In the genomic region with DNA sequence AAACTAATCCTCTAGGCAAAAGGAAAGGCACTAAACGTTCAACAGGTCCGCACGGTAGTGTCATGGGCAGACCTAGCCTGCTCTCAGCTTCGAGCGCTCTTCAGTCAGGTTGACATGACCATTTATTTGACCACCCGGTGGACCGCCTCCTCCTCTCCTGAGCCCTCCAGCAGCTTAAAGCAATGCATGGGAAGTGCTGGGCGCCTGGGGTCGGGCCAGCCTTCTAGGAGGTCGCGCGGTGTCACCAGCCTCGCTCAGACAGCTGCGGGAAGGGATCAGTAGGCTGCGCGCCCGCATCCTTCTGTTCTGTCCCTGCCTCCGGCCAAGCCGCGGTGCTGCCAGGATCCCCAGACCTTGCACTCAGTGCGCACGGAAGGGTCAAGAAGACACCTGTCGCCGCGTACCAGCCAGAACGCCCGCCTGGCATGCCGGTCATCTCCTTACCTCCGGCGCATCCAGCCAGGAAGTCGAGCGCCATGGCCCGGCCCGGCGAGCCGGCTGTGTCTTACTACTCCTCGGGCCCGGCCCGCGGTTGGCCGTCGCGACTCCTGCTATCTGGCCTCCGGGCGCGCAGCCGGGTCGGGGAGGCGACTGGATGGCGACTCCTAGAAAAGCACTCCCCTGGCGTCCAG, we compare ENCODE assay signal across 8 mouse cellular contexts. TPM values are rescaled to one million over a fixed set of nuclear protein-coding genes. Genes with fewer than 3 reads are reported as not detected.
DNase-seq lines count a peak whose midpoint lies in the region; ATAC-seq and TF ChIP-seq lines count a peak whose summit lies in the region.

No protein-coding gene starts in this region.

- H3K4me1 ChIP-seq in heart, adult 2 months (ENCODE audit: control insufficient read depth, insufficient read depth, low read length), result peaks cover 11% of the 10 kb centered on the region
- peaks cover 12% of the 10 kb centered on the region; the same call in 1 of the 2 replicates for H3K4me1 ChIP-seq in embryonic fibroblast, embryonic 13.5 days (ENCODE audit: control insufficient read depth, insufficient read depth, low read length)
- H3K4me1 ChIP-seq in limb, embryonic 14.5 days (ENCODE audit: control insufficient read depth, insufficient read depth, low read length), result peaks cover 27% of the 10 kb centered on the region
- H3K4me1 ChIP-seq in stomach, embryonic 15.5 days, result peaks cover 32% of the 10 kb centered on the region

- H3ac ChIP-seq in C2C12 (ENCODE audit: control insufficient read depth, insufficient read length, low read depth), result peak overlapping the region; percentile 90

- peak overlapping the region; percentile 72 for H3K4me3 ChIP-seq in heart, adult 2 months
- H3K4me3 ChIP-seq in C2C12 (ENCODE audit: insufficient read depth, poor library complexity, severe bottlenecking), result peak overlapping the region; percentile 52
- H3K4me3 ChIP-seq in embryonic fibroblast, embryonic 13.5 days (ENCODE audit: insufficient read depth, low read length), result peak overlapping the region; percentile 44
- peak overlapping the region; percentile 71 for H3K4me3 ChIP-seq in limb, embryonic 14.5 days (replicated peaks; ENCODE audit: low read length)
- H3K4me3 ChIP-seq in stomach, embryonic 15.5 days (replicated peaks), result peak overlapping the region; percentile 74

- no peak for DNase-seq in heart, adult 2 months
- no peak for DNase-seq in heart, postnatal 14 days
- DNase-seq in limb, embryonic 14.5 days (ENCODE audit: low spot score), result no peak
- no peak for DNase-seq in cerebellum, adult 11 months
- DNase-seq in kidney, postnatal 36 days, result no peak

- ATAC-seq in limb, embryonic 14.5 days (ENCODE audit: low FRiP score, low read depth), result no peak
- no peak for ATAC-seq in stomach, embryonic 15.5 days (ENCODE audit: insufficient read depth, low FRiP score, low read depth)

- no peaks in the 10 kb centered on the region for H3K9me3 ChIP-seq in limb, embryonic 14.5 days (ENCODE audit: control insufficient read depth, low read length)
- no peaks in the 10 kb centered on the region for H3K9me3 ChIP-seq in stomach, embryonic 15.5 days

- H3K9ac ChIP-seq in heart, adult 2 months (ENCODE audit: low read depth, low read length), result peak overlapping the region; percentile 82
- peak overlapping the region; percentile 91 for H3K9ac ChIP-seq in limb, embryonic 14.5 days (ENCODE audit: low read depth, low read length, severe bottlenecking)
- peak overlapping the region; percentile 74 for H3K9ac ChIP-seq in stomach, embryonic 15.5 days

- H3K79me2 ChIP-seq in heart, adult 2 months (replicated peaks; ENCODE audit: control insufficient read depth, insufficient read depth, low read length), result no peaks in the 10 kb centered on the region; the same call in 1 of the 2 replicates
- H3K79me2 ChIP-seq in C2C12 (ENCODE audit: control insufficient read depth, insufficient read depth), result peaks cover 41% of the 10 kb centered on the region

- no peak; the same call in 1 of the 2 replicates for TF ChIP-seq POLR2A in heart, adult 2 months (IDR thresholded peaks at IDR 0.05; ENCODE audit: insufficient read depth, low read depth, low read length)
- TF ChIP-seq POLR2A in embryonic fibroblast, embryonic 13.5 days (IDR thresholded peaks at IDR 0.05; ENCODE audit: low read depth, low read length), result no peak; the same call in 1 of the 2 replicates
- TF ChIP-seq POLR2A in limb, embryonic 14.5 days (IDR thresholded peaks at IDR 0.05; ENCODE audit: borderline replicate concordance, extremely low read depth, insufficient read depth, insufficient read length), result no peak

- peak overlapping the region; percentile 66 for H3K27ac ChIP-seq in heart, adult 2 months
- H3K27ac ChIP-seq in embryonic fibroblast, embryonic 13.5 days (ENCODE audit: insufficient read depth, low read length), result no peak overlapping the region
- H3K27ac ChIP-seq in limb, embryonic 14.5 days (replicated peaks; ENCODE audit: low read depth, low read length), result 0 out of 2 replicates have a peak overlapping the region, but pooled peaks have one; percentile 3
- H3K27ac ChIP-seq in stomach, embryonic 15.5 days, result no peak overlapping the region

- TF ChIP-seq EP300 in heart, adult 2 months (IDR thresholded peaks at IDR 0.05; ENCODE audit: insufficient read depth, low read depth, low read length), result no peak

- no peaks in the 10 kb centered on the region for H3K27me3 ChIP-seq in heart, adult 2 months (ENCODE audit: control insufficient read depth, insufficient read depth, low read length)
- no peaks in the 10 kb centered on the region for H3K27me3 ChIP-seq in C2C12 (ENCODE audit: control insufficient read depth, insufficient read depth, insufficient read length)
- H3K27me3 ChIP-seq in limb, embryonic 14.5 days (ENCODE audit: control insufficient read depth, insufficient read depth, low read length), result no peaks in the 10 kb centered on the region
- no peaks in the 10 kb centered on the region for H3K27me3 ChIP-seq in stomach, embryonic 15.5 days (replicated peaks)

- H3K4me2 ChIP-seq in limb, embryonic 14.5 days (replicated peaks; ENCODE audit: low read depth, low read length, severe bottlenecking), result peak overlapping the region; percentile 95
- peak overlapping the region; percentile 98 for H3K4me2 ChIP-seq in stomach, embryonic 15.5 days

- intact Hi-C loops in heart, adult 2 months (cut with DNase I), result loop anchor here (2.0 kb wide), 2 partner anchors 25 to 41 kb away; no protein-coding TSS in a partner anchor
- intact Hi-C loops in heart, postnatal 14 days (cut with DNase I), result no loop called here

- WGBS in heart, adult 2 months, result 3% methylated on average over 51 of the region's 51 CpGs
- 2% methylated on average over 49 of the region's 51 CpGs for WGBS in limb, embryonic 14.5 days
- WGBS in stomach, embryonic 15.5 days, result 2% methylated on average over 51 of the region's 51 CpGs

- no peaks in the 10 kb centered on the region for H3K36me3 ChIP-seq in heart, adult 2 months (ENCODE audit: control insufficient read depth, insufficient read depth, low read length)
- no peaks in the 10 kb centered on the region for H3K36me3 ChIP-seq in C2C12 (ENCODE audit: control insufficient read depth, insufficient read depth)
- H3K36me3 ChIP-seq in limb, embryonic 14.5 days (ENCODE audit: control insufficient read depth, insufficient read depth, low read length), result peaks cover 1% of the 10 kb centered on the region; the same call in 1 of the 2 replicates
- no peaks in the 10 kb centered on the region for H3K36me3 ChIP-seq in stomach, embryonic 15.5 days

- peaks cover 18% of the 10 kb centered on the region for H3K79me3 ChIP-seq in C2C12 (ENCODE audit: low read depth)

- TF ChIP-seq CTCF in heart, adult 2 months (IDR thresholded peaks at IDR 0.05), result no peak
- TF ChIP-seq CTCF in C2C12 (IDR thresholded peaks at IDR 0.05; ENCODE audit: control insufficient read depth, insufficient read depth, insufficient read length), result no peak
- no peak for TF ChIP-seq CTCF in embryonic fibroblast, embryonic 13.5 days (IDR thresholded peaks at IDR 0.05; ENCODE audit: borderline replicate concordance, insufficient read depth, low read length)

RNA-seq across cellular contexts. Expression of gene Slc25a29, which starts 0.4 kb away (rescaled TPM):
- 10 to 100 TPM in 1 of 2 experiments, 1 to 10 TPM in 1; 8.0 to 16.8 TPM for total RNA-seq in heart, adult 2 months (2021)
- polyA plus RNA-seq in heart, adult 2 months (2012; rRNA removed), result 14.2 and 17.3 TPM in 2 replicates
- total RNA-seq in heart, postnatal 14 days (2021), result 1 to 10 TPM; 5.7 to 6.0 TPM
- polyA plus RNA-seq in C2C12 (2012; fragmentation: generic; extraction: Trizol), result 5.5 TPM
- polyA plus RNA-seq in embryonic fibroblast, embryonic 13.5 days (2011; ENCODE audit: insufficient read length, low read depth, missing spikeins), result 1.5 and 1.6 TPM in 2 replicates
- polyA plus RNA-seq in limb, embryonic 14.5 days (2012; rRNA removed), result 9.8 and 14.5 TPM in 2 replicates
- 10.9 and 12.6 TPM in 2 replicates for polyA plus RNA-seq in limb, embryonic 14.5 days (2014; fragmentation: Nextera tagmentation; extraction: Ambion mirVana)
- 7.2 and 8.3 TPM in 2 replicates for polyA plus RNA-seq in stomach, embryonic 15.5 days (2015; fragmentation: Nextera tagmentation; extraction: Ambion mirVana)

RNA-seq across cellular contexts. Expression of gene Slc25a47, which starts 0.5 kb away (rescaled TPM):
- total RNA-seq in heart, adult 2 months (2021), result 1 to 10 TPM; 6.5 to 7.1 TPM
- polyA plus RNA-seq in heart, adult 2 months (2012; rRNA removed), result 10.5 and 15.0 TPM in 2 replicates
- 1 to 10 TPM; 5.1 to 7.9 TPM for total RNA-seq in heart, postnatal 14 days (2021)
- polyA plus RNA-seq in C2C12 (2012; fragmentation: generic; extraction: Trizol), result 2.4 TPM
- 6.6 and 8.6 TPM in 2 replicates for polyA plus RNA-seq in embryonic fibroblast, embryonic 13.5 days (2011; ENCODE audit: insufficient read length, low read depth, missing spikeins)
- polyA plus RNA-seq in limb, embryonic 14.5 days (2012; rRNA removed), result 24.2 and 41.5 TPM in 2 replicates
- 13.9 and 19.1 TPM in 2 replicates for polyA plus RNA-seq in limb, embryonic 14.5 days (2014; fragmentation: Nextera tagmentation; extraction: Ambion mirVana)
- 8.9 and 9.8 TPM in 2 replicates for polyA plus RNA-seq in stomach, embryonic 15.5 days (2015; fragmentation: Nextera tagmentation; extraction: Ambion mirVana)

RNA-seq across cellular contexts. Expression of gene Yy1, which starts 42.6 kb away (rescaled TPM):
- 10 to 100 TPM; 34.4 to 38.8 TPM for total RNA-seq in heart, adult 2 months (2021)
- 7.1 and 10.3 TPM in 2 replicates for polyA plus RNA-seq in heart, adult 2 months (2012; rRNA removed)
- 10 to 100 TPM; 39.3 to 41.4 TPM for total RNA-seq in heart, postnatal 14 days (2021)
- polyA plus RNA-seq in C2C12 (2012; fragmentation: generic; extraction: Trizol), result 13.9 TPM
- 71.2 and 73.8 TPM in 2 replicates for polyA plus RNA-seq in embryonic fibroblast, embryonic 13.5 days (2011; ENCODE audit: insufficient read length, low read depth, missing spikeins)
- polyA plus RNA-seq in limb, embryonic 14.5 days (2012; rRNA removed), result 32.2 and 35.4 TPM in 2 replicates
- polyA plus RNA-seq in limb, embryonic 14.5 days (2014; fragmentation: Nextera tagmentation; extraction: Ambion mirVana), result 22.2 and 24.0 TPM in 2 replicates
- 17.0 and 17.9 TPM in 2 replicates for polyA plus RNA-seq in stomach, embryonic 15.5 days (2015; fragmentation: Nextera tagmentation; extraction: Ambion mirVana)

RNA-seq across cellular contexts. Expression of gene Wdr25, which starts 58.1 kb away (rescaled TPM):
- 1 to 10 TPM; 3.5 to 4.9 TPM for total RNA-seq in heart, adult 2 months (2021)
- 9.5 and 14.4 TPM in 2 replicates for polyA plus RNA-seq in heart, adult 2 months (2012; rRNA removed)
- total RNA-seq in heart, postnatal 14 days (2021), result 1 to 10 TPM; 4.7 to 6.5 TPM
- polyA plus RNA-seq in C2C12 (2012; fragmentation: generic; extraction: Trizol), result 9.4 TPM
- polyA plus RNA-seq in embryonic fibroblast, embryonic 13.5 days (2011; ENCODE audit: insufficient read length, low read depth, missing spikeins), result 2.8 and 4.8 TPM in 2 replicates
- 12.7 and 16.9 TPM in 2 replicates for polyA plus RNA-seq in limb, embryonic 14.5 days (2012; rRNA removed)
- polyA plus RNA-seq in limb, embryonic 14.5 days (2014; fragmentation: Nextera tagmentation; extraction: Ambion mirVana), result 3.9 and 4.6 TPM in 2 replicates
- polyA plus RNA-seq in stomach, embryonic 15.5 days (2015; fragmentation: Nextera tagmentation; extraction: Ambion mirVana), result 8.3 and 9.6 TPM in 2 replicates

RNA-seq across cellular contexts. Expression of gene Wars, which starts 58.6 kb away (rescaled TPM):
- 10 to 100 TPM; 29.8 to 42.4 TPM for total RNA-seq in heart, adult 2 months (2021)
- polyA plus RNA-seq in heart, adult 2 months (2012; rRNA removed), result 43.6 and 60.2 TPM in 2 replicates
- total RNA-seq in heart, postnatal 14 days (2021), result 10 to 100 TPM; 32.2 to 36.7 TPM
- 65.8 TPM for polyA plus RNA-seq in C2C12 (2012; fragmentation: generic; extraction: Trizol)
- polyA plus RNA-seq in embryonic fibroblast, embryonic 13.5 days (2011; ENCODE audit: insufficient read length, low read depth, missing spikeins), result 80.1 and 83.5 TPM in 2 replicates
- 65.6 and 70.6 TPM in 2 replicates for polyA plus RNA-seq in limb, embryonic 14.5 days (2012; rRNA removed)
- 67.6 and 69.9 TPM in 2 replicates for polyA plus RNA-seq in limb, embryonic 14.5 days (2014; fragmentation: Nextera tagmentation; extraction: Ambion mirVana)
- polyA plus RNA-seq in stomach, embryonic 15.5 days (2015; fragmentation: Nextera tagmentation; extraction: Ambion mirVana), result 91.1 and 96.6 TPM in 2 replicates

Comparison
In these comparisons a context has a peak if more than half of its experiments do, and no peak if none do; other contexts are left out.
1. H3K27ac ChIP-seq: peak in heart, adult 2 months (single experiment) and limb, embryonic 14.5 days (single experiment); none in embryonic fibroblast, embryonic 13.5 days (single experiment) and stomach, embryonic 15.5 days (single experiment).
2. Peak in every context shown above with its lines, with median percentiles within 50 percentile points of each other: H3K4me3 ChIP-seq and H3K9ac ChIP-seq.